Mouse (Mus musculus) retina, postnatal 7 days (tissue): ENCODE measurements around the gene Krtap6-2.

Experiments used
- DNase-seq: peaks from one replicate; pipeline ENCODE4 v3.0.0-alpha.2; 2012; ENCODE audit warnings: low read depth, low spot score

Krtap6-2 gene

DNA sequence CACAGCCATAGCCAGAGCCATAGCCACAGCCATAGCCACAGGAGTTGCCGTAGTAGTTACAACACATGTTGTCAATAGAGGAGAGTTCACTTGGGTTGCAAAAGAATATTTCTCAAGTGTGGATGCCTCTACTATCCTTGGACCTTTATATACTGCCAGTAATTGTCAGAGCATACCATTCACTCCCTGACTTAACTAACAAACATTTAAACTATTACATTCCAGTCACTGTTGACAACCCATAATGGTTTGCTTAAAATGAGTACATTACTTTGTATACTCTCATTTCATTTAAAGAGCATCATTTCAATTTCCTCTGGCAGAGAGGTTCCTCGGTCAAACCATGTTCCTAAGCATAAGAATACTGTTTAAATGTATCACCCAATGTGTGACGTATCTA lies at the start of gene Krtap6-2:
TSS of gene Krtap6-2 (minus strand) at position 101 of the 400 bp plus-strand sequence.
- DNase-seq: no peak

DNA sequence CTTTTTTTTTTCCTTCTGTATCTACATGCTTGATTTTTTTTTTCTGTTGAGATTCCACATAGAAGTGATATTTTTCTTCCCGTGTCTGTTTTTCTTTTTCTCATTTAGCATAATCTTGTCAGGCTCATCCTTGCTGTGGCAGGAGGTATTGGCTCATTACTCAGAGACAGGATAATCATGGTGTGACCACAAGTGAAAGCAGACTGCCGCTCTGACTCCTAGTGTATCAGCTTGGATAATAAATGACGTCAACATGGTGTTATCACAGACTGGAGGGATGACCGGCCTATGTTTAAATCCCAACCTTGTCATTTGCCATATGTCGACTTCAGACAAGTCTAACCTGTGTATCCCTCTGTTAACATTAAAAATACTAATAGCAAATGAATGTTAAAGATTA lies 41.3 kb upstream of the Krtap6-2 start:
- DNase-seq: no peak

DNA sequence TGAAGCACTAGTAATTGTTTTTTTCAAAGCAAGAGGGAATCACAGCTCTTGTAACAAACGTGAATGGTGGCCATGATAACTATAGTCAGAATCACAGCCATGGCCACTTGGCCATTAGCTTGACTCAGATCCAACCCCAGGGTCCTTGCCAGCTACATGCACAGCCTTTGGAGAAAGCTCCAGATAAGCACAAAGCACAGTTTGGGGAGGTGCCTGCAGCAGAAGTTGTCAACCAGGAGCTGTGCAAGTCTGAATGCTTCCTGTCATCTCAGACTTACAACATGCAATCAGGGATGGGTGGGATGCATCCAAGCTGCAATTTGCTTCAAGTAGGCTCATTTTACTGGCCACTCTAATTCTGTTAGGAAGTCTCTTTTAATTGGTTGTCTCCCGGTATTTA lies 9.7 kb upstream of the Krtap6-2 start:
- DNase-seq: no peak

DNA sequence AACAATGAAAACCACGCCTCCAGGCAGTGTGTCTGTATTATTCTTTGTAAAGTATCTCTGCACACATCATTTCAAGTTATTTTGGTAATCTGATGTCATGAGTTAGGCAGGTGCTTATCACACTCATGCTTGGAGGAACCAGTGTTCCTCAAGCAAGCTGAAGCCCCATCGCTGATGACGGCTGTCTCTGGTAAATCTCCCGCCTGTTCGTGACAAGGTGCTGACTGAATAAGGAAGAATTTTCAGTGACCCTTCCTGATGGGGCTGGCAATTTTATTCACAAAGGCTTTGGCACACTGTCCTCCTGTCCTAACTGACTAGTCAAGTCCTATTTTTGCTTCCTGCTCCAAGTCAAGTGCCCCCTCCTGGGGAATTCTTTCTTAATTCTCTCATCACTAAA lies 5.4 kb upstream of the Krtap6-2 start:
- DNase-seq: no peak

DNA sequence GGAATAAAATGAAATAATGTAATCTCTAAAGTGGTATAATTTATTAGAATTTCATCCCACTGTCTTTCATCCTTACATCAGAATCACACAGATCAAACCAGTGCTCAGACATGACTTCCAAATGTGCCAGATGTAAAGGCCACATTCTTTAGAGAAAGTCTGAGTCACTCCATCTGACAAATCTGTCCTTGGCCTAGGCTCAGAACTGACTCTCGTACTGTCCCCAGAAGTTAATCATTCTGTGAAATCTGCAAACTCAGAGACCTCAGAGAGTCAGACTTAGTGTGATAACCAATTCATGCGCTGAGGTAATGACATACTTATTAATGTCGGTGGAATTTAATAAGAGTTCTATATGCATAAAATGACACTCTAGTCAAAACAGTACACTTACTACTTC lies 3.6 kb downstream of the Krtap6-2 start:
- DNase-seq: no peak

DNA sequence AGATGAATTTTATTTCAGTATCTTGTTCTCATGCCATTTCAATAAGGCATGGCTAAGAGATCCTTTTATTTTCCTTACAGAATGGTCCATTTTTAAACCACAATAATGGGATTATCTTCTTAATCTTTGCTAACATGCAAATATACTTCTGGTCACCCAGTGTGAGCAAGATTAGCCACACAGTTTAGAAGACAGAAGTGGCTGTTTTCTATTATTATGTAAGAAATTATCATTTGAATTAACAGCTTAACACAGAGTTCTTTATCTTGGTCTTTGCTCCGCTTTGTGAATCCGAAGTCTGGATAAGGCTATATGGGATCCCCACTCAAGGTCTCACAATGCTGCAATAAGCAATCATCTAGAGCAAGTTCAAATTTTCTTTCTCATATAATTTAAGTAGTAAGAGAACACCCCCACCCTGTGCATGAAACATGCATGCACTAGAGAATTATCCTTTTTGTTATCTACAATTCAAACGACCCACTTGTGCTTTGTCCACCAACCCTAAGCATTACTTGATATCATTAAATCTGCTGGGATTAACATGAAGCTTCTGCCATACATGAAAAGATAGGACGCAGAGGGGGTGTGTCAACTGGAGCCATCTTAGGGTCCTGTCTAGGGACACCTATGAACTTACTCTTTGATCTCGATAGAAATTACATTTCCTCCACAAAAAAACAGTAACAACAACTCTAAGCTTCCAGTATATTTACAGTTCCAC lies 9.4 kb downstream of the Krtap6-2 start:
- no peak for DNase-seq

DNA sequence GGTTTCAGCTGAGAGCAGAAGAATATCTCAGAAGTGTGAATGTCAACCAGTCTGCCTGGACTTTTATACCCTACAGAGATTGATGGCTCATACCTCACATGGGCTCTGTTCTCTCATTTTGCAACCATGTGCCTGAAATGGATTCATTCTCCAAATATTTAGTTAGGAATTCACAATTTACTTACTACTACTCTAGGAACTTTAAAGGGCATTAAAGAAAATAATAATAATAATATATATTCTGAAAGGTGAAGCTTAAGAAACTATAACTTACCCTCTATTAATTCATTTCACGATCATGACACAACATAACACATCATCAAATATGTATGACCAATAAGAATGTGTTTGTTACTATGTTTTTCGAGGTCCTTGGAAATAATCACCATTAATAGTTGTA lies 16.1 kb downstream of the Krtap6-2 start, which contains the start of gene Krtap21-1:
TSS of gene Krtap21-1 (minus strand) at position 101 of the 400 bp plus-strand sequence.
- DNase-seq: no peak

DNA sequence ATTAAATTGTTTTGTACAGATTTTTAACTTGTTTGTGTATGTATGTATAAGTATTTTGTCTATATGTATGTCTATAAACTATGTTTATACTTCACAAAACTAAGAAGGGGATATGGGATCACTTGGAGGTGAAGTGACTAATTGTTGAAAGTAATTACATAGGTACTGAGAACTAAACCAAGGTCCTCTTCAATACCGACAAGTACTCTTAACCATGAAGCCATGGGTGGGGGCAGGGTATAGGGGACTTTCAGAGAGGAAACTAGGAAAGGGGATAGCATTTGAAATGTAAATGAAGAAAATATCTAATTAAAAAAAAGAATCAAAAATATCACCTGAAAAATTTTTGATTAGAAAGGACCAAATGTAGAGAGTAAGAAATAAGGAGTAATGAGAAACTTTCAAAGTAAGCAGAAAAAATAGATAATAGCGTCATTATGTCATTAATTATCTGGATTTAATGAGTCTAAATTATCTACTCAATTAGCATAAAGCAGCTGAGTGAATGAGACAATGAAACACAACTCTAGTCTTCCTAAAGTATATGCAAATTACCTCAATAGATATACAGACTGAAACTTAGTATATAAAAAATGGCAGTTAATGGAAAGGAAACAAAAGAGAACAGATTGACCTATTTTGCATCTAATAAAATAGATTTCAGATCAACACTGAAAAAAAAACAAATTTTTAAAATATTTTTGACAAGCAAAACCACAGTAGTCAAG lies 47.0 kb downstream of the Krtap6-2 start:
- no peak for DNase-seq
